Mouse (Mus musculus): Measurements from ENCODE around the gene Gstp2. TPM values are rescaled to one million over a fixed set of nuclear protein-coding genes. Genes with fewer than 3 reads are reported as not detected.

Gene Gstp2
- polyA plus RNA-seq, 1 experiment from 2014 or later, result 1.3 TPM

Other genes starting within 250 kb of the Gstp2 start
- 62.4 and 62.5 TPM in 2 replicates for gene Chka, start 194.2 kb downstream of the Gstp2 start, polyA plus RNA-seq (2015; fragmentation: Nextera tagmentation; extraction: Ambion mirVana)
- gene Tcirg1, start 138.9 kb downstream of the Gstp2 start, polyA plus RNA-seq (2015; fragmentation: Nextera tagmentation; extraction: Ambion mirVana), result 11.9 and 13.3 TPM in 2 replicates
- 195 and 201 TPM in 2 replicates for gene Ndufs8, start 133.2 kb downstream of the Gstp2 start, polyA plus RNA-seq (2015; fragmentation: Nextera tagmentation; extraction: Ambion mirVana)
- gene Aldh3b1, start 116.2 kb downstream of the Gstp2 start, polyA plus RNA-seq (2015; fragmentation: Nextera tagmentation; extraction: Ambion mirVana), result 1.5 and 1.8 TPM in 2 replicates
- 6.6 and 6.9 TPM in 2 replicates for gene Unc93b1, start 110.8 kb downstream of the Gstp2 start, polyA plus RNA-seq (2015; fragmentation: Nextera tagmentation; extraction: Ambion mirVana)
- gene Aldh3b3, start 87.4 kb downstream of the Gstp2 start, polyA plus RNA-seq (2015; fragmentation: Nextera tagmentation; extraction: Ambion mirVana), result not detected in 2 replicates
- 0.22 and 0.28 TPM in 2 replicates for gene Aldh3b2, start 73.7 kb downstream of the Gstp2 start, polyA plus RNA-seq (2015; fragmentation: Nextera tagmentation; extraction: Ambion mirVana)
- gene Acy3, start 59.5 kb downstream of the Gstp2 start, polyA plus RNA-seq (2015; fragmentation: Nextera tagmentation; extraction: Ambion mirVana), result 1.3 and 1.4 TPM in 2 replicates
- 0.13 TPM in 1 of 2 replicates, not detected in the other for gene Tbx10, start 53.3 kb downstream of the Gstp2 start, polyA plus RNA-seq (2015; fragmentation: Nextera tagmentation; extraction: Ambion mirVana)
- 36.0 and 40.8 TPM in 2 replicates for gene Nudt8, start 45.4 kb downstream of the Gstp2 start, polyA plus RNA-seq (2015; fragmentation: Nextera tagmentation; extraction: Ambion mirVana)
- gene Gm49405, start 45.4 kb downstream of the Gstp2 start, polyA plus RNA-seq (2015; fragmentation: Nextera tagmentation; extraction: Ambion mirVana), result 6.8 and 7.6 TPM in 2 replicates
- gene Doc2g, start 42.7 kb downstream of the Gstp2 start, polyA plus RNA-seq (2015; fragmentation: Nextera tagmentation; extraction: Ambion mirVana), result 9.0 and 11.1 TPM in 2 replicates
- gene Ndufv1, start 33.2 kb downstream of the Gstp2 start, polyA plus RNA-seq (2015; fragmentation: Nextera tagmentation; extraction: Ambion mirVana), result 225 and 228 TPM in 2 replicates
- 421 and 426 TPM in 2 replicates for gene Gstp1, start 8.0 kb downstream of the Gstp2 start, polyA plus RNA-seq (2015; fragmentation: Nextera tagmentation; extraction: Ambion mirVana)
- gene Gstp3, start 13.5 kb upstream of the Gstp2 start, polyA plus RNA-seq (2015; fragmentation: Nextera tagmentation; extraction: Ambion mirVana), result not detected in 2 replicates
- not detected in 2 replicates for gene Cabp2, start 35.6 kb upstream of the Gstp2 start, polyA plus RNA-seq (2015; fragmentation: Nextera tagmentation; extraction: Ambion mirVana)
- 82.1 and 83.2 TPM in 2 replicates for gene Cdk2ap2, start 51.2 kb upstream of the Gstp2 start, polyA plus RNA-seq (2015; fragmentation: Nextera tagmentation; extraction: Ambion mirVana)
- 40.7 and 47.2 TPM in 2 replicates for gene Pitpnm1, start 54.0 kb upstream of the Gstp2 start, polyA plus RNA-seq (2015; fragmentation: Nextera tagmentation; extraction: Ambion mirVana)
- 90.1 and 92.5 TPM in 2 replicates for gene Aip, start 79.8 kb upstream of the Gstp2 start, polyA plus RNA-seq (2015; fragmentation: Nextera tagmentation; extraction: Ambion mirVana)
- gene Gpr152, start 93.8 kb upstream of the Gstp2 start, polyA plus RNA-seq (2015; fragmentation: Nextera tagmentation; extraction: Ambion mirVana), result not detected in 2 replicates
- gene Cabp4, start 98.0 kb upstream of the Gstp2 start, polyA plus RNA-seq (2015; fragmentation: Nextera tagmentation; extraction: Ambion mirVana), result 0.10 and 0.15 TPM in 2 replicates
- gene Coro1b, start 102.6 kb upstream of the Gstp2 start, polyA plus RNA-seq (2015; fragmentation: Nextera tagmentation; extraction: Ambion mirVana), result 144 and 145 TPM in 2 replicates
- 0.59 and 1.1 TPM in 2 replicates for gene Ptprcap, start 107.6 kb upstream of the Gstp2 start, polyA plus RNA-seq (2015; fragmentation: Nextera tagmentation; extraction: Ambion mirVana)
- gene Rps6kb2, start 117.3 kb upstream of the Gstp2 start, polyA plus RNA-seq (2015; fragmentation: Nextera tagmentation; extraction: Ambion mirVana), result 54.1 and 54.6 TPM in 2 replicates
- 3.4 and 4.2 TPM in 2 replicates for gene Carns1, start 129.5 kb upstream of the Gstp2 start, polyA plus RNA-seq (2015; fragmentation: Nextera tagmentation; extraction: Ambion mirVana)
- gene Tbc1d10c, start 145.3 kb upstream of the Gstp2 start, polyA plus RNA-seq (2015; fragmentation: Nextera tagmentation; extraction: Ambion mirVana), result 0.70 and 0.86 TPM in 2 replicates
- gene Ppp1ca, start 146.0 kb upstream of the Gstp2 start, polyA plus RNA-seq (2015; fragmentation: Nextera tagmentation; extraction: Ambion mirVana), result 560 and 578 TPM in 2 replicates
- 22.6 and 25.2 TPM in 2 replicates for gene Rad9a, start 155.6 kb upstream of the Gstp2 start, polyA plus RNA-seq (2015; fragmentation: Nextera tagmentation; extraction: Ambion mirVana)
- 0.39 and 0.43 TPM in 2 replicates for gene Clcf1, start 168.2 kb upstream of the Gstp2 start, polyA plus RNA-seq (2015; fragmentation: Nextera tagmentation; extraction: Ambion mirVana)
- gene AC109138.7, start 168.3 kb upstream of the Gstp2 start, polyA plus RNA-seq (2015; fragmentation: Nextera tagmentation; extraction: Ambion mirVana), result not detected in 2 replicates
- gene Pold4, start 185.9 kb upstream of the Gstp2 start, polyA plus RNA-seq (2015; fragmentation: Nextera tagmentation; extraction: Ambion mirVana), result 17.2 and 18.1 TPM in 2 replicates
- 5.2 and 6.7 TPM in 2 replicates for gene Ssh3, start 223.2 kb upstream of the Gstp2 start, polyA plus RNA-seq (2015; fragmentation: Nextera tagmentation; extraction: Ambion mirVana)
- 25.1 and 26.2 TPM in 2 replicates for gene Ankrd13d, start 237.1 kb upstream of the Gstp2 start, polyA plus RNA-seq (2015; fragmentation: Nextera tagmentation; extraction: Ambion mirVana)